Mouse (Mus musculus) urinary bladder, postnatal 4 days (tissue): ENCODE data around the gene Adcy4.
A peak's percentile ranks its signal among the peaks of the same experiment; 100 is the strongest.

ENCODE experiments used
- DNase-seq, 2 experiments: peaks; one replicate each; pipeline ENCODE4 v3.0.0; 2021 to 2022; ENCODE audit warnings: low spot score in 2 of 2

Gene Adcy4

GRCm38 (mm10) chr14:55758363-55758784 lies 25.5 kb downstream of the Adcy4 start, which contains the start of gene Cideb:
Gene Cideb, minus strand, starts transcription at chr14:55758458.
- DNase-seq = no peak

- DNase-seq = no peak
These were observed 26.3 kb downstream of the Adcy4 start for GRCm38 (mm10) chr14:55757566-55757965.

GRCm38 (mm10) chr14:55747051-55747847 lies 36.6 kb downstream of the Adcy4 start:
- no peak for DNase-seq

GRCm38 (mm10) chr14:55745861-55746237 lies 38.0 kb downstream of the Adcy4 start:
- DNase-seq = no peak

GRCm38 (mm10) chr14:55745180-55745860 lies 38.6 kb downstream of the Adcy4 start, which contains the start of the genes Dhrs1 and Nop9:
Gene Dhrs1, minus strand, starts transcription at chr14:55745690.
Gene Nop9, plus strand, starts transcription at chr14:55745693.
- peak; percentile 85 to 90 for DNase-seq

- DNase-seq = peak; percentile 74 to 88
These were observed 40.2 kb downstream of the Adcy4 start for GRCm38 (mm10) chr14:55743711-55744110.

- DNase-seq = no peak
These were observed 46.7 kb downstream of the Adcy4 start for GRCm38 (mm10) chr14:55737086-55737687.

- no peak for DNase-seq
These were observed 48.1 kb downstream of the Adcy4 start for GRCm38 (mm10) chr14:55735758-55736157.

GRCm38 (mm10) chr14:55735334-55735733 lies 48.6 kb downstream of the Adcy4 start:
- DNase-seq = no peak

- no peak for DNase-seq
These were observed 49.0 kb downstream of the Adcy4 start for GRCm38 (mm10) chr14:55734869-55735268.

- no peak for DNase-seq
These were observed 50.0 kb downstream of the Adcy4 start for GRCm38 (mm10) chr14:55733889-55734288.

GRCm38 (mm10) chr14:55730531-55731032 lies 53.3 kb downstream of the Adcy4 start:
- no peak for DNase-seq

- no peak for DNase-seq
These were observed 53.8 kb downstream of the Adcy4 start for GRCm38 (mm10) chr14:55730116-55730515.

- no peak for DNase-seq
These were observed 55.8 kb downstream of the Adcy4 start for GRCm38 (mm10) chr14:55727889-55728685.

GRCm38 (mm10) chr14:55726261-55726660 lies 57.6 kb downstream of the Adcy4 start:
- DNase-seq = no peak

GRCm38 (mm10) chr14:55724411-55724871 lies 59.5 kb downstream of the Adcy4 start:
- DNase-seq = no peak

- DNase-seq = no peak
These were observed 60.5 kb downstream of the Adcy4 start for GRCm38 (mm10) chr14:55723433-55723832.

- no peak for DNase-seq
These were observed 61.4 kb downstream of the Adcy4 start for GRCm38 (mm10) chr14:55722438-55722945.

- peak; percentile 84 to 90 for DNase-seq
These were observed 62.0 kb downstream of the Adcy4 start, which contains the start of gene Rabggta for GRCm38 (mm10) chr14:55721700-55722437. Gene Rabggta, minus strand, starts transcription at chr14:55722263.

GRCm38 (mm10) chr14:55721076-55721475 lies 62.8 kb downstream of the Adcy4 start:
- DNase-seq = no peak
